Mouse (Mus musculus): ENCODE data around the gene Itpkb.

DNA sequence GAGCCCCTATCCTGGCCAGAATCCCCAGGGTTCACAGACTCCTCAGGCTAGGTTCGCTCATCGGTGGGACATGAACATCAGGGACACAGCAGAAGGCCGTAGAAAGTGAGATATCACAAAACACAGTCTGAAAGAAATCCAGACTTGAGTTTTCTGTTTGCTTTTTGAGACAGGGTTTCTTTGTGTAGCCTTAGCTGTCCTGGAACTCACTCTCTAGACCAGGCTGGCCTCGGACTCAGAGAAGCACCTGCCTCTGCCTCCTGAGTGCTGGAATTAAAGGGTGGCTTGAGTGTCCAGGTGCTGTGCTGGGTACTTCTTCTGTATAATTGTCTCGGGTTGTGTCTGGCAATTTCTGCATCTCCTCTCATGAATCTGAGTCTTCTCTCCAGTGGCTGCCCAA lies 14.8 kb downstream of the Itpkb start:
- TF ChIP-seq POLR2A (IDR thresholded peaks at IDR 0.05; ENCODE audit: control insufficient read depth in 1 of 2, insufficient read depth in 1 of 2, low read depth in 1 of 2, low read length in 2 of 2, poor library complexity in 1 of 2) (no peak), GATA1 (IDR thresholded peaks at IDR 0.05; ENCODE audit: low read depth, low read length) (no peak), ZC3H11A (IDR thresholded peaks at IDR 0.05; ENCODE audit: low read depth, low read length) (no peak), E2F4 (IDR thresholded peaks at IDR 0.05; ENCODE audit: borderline replicate concordance, low read depth, low read length) (no peak), HCFC1 (IDR thresholded peaks at IDR 0.05; ENCODE audit: low read depth, low read length) (no peak), MAFK (IDR thresholded peaks at IDR 0.05; ENCODE audit: borderline replicate concordance, low read depth, low read length) (no peak)

Data from MEL (cell line).